Mouse (Mus musculus): ENCODE data around the gene Igfbp7.
"Not testable (repeated sequence)": the region's sequence is repeated elsewhere in the genome, so short reads cannot be mapped to it uniquely, and the experiment has no call there.

Igfbp7 gene

GRCm38 (mm10) chr5:77407341-77408298, at the start of gene Igfbp7:
Gene Igfbp7, minus strand, starts transcription at chr5:77408041.
- peak; percentile 76 for DNase-seq (ENCODE audit: extremely low spot score, low spot score)

DNA sequence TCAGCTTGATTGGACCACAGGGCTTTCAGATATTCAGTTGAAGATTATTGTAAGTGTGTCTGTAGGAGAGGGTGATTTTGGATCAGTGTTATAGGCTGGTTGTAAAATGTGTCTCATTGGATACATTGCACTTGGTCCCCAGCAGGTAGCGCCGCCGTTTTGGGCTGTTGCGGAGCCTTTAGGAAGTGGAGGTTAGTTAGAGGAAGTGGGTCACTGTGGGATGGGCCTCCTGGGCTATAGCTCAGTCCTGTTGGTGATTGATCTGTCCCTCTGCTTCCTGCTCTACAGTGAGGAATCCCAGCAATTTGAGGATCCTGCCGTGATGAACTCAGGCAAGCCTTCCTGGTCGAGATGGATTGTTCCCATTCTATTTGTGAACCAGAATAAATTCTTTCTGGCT, 44.3 kb upstream of the Igfbp7 start:
- no peak for DNase-seq (ENCODE audit: extremely low spot score, low spot score)

DNA sequence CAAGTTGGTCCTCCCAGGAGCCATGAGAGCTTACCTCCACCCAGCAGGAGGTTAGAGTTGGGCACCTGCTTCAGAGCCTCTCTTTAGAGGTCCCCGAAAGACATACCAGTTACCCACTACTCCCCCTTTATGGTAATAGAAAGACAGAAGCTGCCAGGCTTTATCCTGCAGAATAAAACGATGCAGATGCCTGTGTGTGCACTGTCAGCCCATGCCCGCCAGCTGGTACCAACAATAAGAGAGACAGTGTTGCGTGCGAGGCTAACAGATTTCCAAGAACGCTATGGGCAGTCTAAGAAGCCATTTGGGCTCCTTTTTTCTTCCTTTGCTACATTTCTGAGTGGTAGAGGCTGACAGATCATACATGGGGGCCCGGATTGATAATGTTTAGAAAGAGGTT, 41.7 kb upstream of the Igfbp7 start:
- no peak for DNase-seq (ENCODE audit: extremely low spot score, low spot score)

DNA sequence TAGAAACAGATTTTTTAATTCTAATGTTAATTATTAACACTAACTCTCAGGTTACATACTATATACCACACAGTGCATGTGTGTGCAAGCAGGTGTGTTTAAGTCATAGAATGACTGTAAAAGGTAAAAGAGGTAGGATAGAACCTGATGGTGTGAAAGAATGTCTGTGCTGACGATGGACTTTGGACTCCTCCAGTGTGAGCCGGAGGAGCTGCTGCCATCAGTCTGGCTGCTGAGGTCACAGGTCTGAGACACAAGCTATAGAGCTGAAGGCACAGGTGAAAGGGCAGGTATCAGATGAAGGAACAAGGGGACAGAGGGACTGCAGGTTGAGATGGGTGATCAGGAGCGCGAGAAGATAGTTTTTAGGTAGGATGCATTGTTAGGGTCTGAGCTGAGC, 37.6 kb upstream of the Igfbp7 start:
- no peak for DNase-seq (ENCODE audit: extremely low spot score, low spot score)

DNA sequence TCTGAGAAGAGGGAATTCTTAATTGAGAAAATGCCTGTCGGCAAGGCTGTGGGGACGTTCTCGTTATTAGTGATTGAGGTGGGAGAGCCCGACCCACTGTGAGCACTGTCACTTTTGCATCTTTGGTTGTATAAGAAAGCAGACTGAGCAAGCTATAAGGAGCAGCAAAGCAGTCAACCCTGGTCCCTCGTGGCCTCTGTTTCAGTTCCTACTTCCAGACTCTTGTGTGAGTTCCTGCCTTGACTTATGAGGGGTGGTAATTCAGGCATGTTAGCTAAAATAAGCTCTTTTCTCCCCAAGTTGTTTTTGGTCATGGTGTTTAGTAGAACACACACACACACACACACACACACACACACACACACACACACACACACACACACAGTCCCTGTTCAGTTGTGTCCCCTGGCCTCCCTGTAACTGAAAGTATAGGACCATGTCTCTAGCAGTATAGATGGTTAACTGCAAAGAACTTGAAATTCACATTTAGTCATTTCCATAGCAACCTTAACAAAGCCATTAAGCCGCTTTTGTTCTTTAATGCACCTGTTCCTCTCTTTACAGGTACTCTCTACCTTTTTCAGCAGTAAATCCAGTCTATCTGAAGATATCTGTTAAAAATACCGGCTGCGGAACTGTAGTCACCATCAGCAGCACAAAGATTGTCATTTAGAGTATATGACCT, 36.2 kb upstream of the Igfbp7 start:
- DNase-seq (ENCODE audit: extremely low spot score, low spot score) = no peak

GRCm38 (mm10) chr5:77442856-77443623, 35.2 kb upstream of the Igfbp7 start:
- DNase-seq (ENCODE audit: extremely low spot score, low spot score) = no peak

GRCm38 (mm10) chr5:77436308-77436707, 28.5 kb upstream of the Igfbp7 start:
- no peak for DNase-seq (ENCODE audit: extremely low spot score, low spot score)

DNA sequence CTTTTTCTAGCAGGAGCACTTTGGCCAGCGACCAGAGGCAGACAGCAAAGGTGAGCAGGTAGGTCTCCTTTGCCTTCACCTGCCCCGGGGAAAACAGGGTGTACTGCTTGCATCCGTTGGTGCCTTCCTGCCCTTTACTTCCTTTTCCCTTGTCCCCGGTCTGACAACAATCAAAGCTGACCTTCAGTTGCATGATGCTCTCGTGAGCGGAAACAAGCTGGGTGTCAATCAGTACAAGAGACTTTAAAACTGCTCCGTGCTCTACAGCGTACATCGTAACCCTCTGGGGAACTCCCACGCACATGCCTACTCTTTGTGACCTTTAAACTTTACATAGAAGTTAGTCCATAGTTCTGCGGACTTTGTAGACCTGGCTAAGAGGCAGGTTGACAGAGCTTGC, 26.2 kb upstream of the Igfbp7 start:
- no peak for DNase-seq (ENCODE audit: extremely low spot score, low spot score)

GRCm38 (mm10) chr5:77433561-77433960, 25.7 kb upstream of the Igfbp7 start:
- DNase-seq (ENCODE audit: extremely low spot score, low spot score) = no peak

DNA sequence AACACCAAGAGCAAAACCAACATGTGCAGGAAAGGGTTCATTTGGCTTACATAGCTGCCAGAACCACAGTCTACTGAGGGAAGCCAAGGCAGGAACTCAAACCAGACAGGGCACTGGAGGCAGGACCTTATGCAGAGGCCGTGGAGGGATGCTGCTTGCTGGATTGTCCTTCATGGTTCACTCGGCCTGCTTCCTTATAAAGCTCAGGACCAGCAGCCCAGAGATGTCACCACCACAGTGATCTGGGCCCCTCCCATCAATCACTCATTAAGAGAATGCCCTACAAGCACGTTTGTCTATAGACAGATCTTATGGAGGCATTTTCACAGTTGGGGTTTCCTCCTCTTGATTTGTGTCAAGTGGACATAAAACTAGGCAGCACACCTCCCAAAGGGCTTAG, 25.3 kb upstream of the Igfbp7 start:
- DNase-seq (ENCODE audit: extremely low spot score, low spot score) = no peak

GRCm38 (mm10) chr5:77432446-77432845, 24.6 kb upstream of the Igfbp7 start:
- DNase-seq (ENCODE audit: extremely low spot score, low spot score) = no peak

GRCm38 (mm10) chr5:77431068-77431467, 23.2 kb upstream of the Igfbp7 start:
- no peak for DNase-seq (ENCODE audit: extremely low spot score, low spot score)

GRCm38 (mm10) chr5:77430471-77430870, 22.6 kb upstream of the Igfbp7 start:
- no peak for DNase-seq (ENCODE audit: extremely low spot score, low spot score)

- no peak for DNase-seq (ENCODE audit: extremely low spot score, low spot score)
Measured at GRCm38 (mm10) chr5:77430049-77430448, 22.2 kb upstream of the Igfbp7 start.

GRCm38 (mm10) chr5:77428526-77428925, 20.7 kb upstream of the Igfbp7 start:
- DNase-seq (ENCODE audit: extremely low spot score, low spot score) = no peak

- DNase-seq (ENCODE audit: extremely low spot score, low spot score) = no peak
Measured at GRCm38 (mm10) chr5:77427986-77428385, 20.1 kb upstream of the Igfbp7 start.

DNA sequence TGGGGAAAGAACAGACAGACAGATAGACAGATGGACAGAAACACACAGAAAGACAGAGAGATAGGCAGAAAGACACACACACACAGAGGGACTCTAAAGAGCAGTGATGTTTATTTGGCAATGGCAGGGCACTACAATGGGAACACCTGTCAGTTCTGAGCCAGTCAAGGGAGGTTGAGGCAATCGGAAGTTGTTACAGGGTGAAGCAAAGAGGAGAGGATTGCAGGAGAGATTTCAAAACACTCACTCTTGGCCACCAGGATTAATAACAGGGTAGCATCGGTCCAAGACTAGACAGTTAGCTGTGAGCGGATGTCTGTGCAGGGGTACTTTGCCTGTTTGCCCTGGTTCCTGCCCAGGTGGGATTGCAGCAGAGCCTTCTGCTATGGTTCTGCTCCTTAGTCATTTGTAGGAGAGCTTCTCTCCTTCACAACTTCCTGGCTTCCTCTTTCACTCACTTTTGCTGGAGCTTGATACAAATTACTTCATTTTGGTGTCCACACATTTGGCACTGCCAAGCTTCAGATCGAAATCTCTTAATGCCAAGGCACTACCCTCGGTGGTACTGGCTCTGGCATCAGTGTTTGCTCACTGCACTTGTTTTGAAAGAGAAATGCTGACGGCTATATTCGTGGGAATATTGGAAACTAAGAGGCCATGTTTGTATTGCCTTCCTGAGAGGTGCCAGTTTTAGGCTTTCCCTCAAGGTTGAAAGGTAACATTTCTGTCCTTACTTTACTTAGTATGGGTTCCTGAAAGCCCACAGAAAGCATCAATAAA, 18.1 kb upstream of the Igfbp7 start:
- DNase-seq (ENCODE audit: extremely low spot score, low spot score) = no peak

- DNase-seq (ENCODE audit: extremely low spot score, low spot score) = not testable (repeated sequence)
Measured at GRCm38 (mm10) chr5:77419537-77419936, 11.7 kb upstream of the Igfbp7 start.

GRCm38 (mm10) chr5:77416058-77416457, 8.2 kb upstream of the Igfbp7 start:
- no peak for DNase-seq (ENCODE audit: extremely low spot score, low spot score)

GRCm38 (mm10) chr5:77408530-77408929, 689 bp upstream of the Igfbp7 start:
- DNase-seq (ENCODE audit: extremely low spot score, low spot score) = no peak

DNA sequence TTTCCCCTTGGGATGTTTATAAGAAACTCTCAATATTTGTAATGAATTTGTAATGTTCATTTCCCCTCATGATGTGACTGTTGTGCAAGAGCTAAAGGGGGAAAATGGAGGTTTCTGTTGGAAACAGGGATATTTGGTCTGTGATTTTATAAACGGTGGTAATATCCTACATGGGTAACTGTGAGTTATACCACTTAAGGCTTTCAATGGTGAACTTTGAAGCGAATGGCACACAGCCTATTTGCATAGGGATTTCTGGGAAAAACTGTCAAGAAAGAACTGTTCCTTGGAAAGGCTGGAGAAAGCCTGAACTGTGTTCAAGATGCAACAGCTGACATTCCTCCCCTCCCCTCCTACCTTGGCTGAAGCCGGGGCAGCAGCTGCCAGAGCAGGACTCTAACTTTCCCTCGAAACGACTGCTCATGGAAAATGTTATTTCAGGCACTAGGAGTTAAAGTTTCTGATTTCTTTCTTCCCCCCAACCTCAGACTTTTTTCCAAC, 1.4 kb downstream of the Igfbp7 start:
- DNase-seq (ENCODE audit: extremely low spot score, low spot score) = no peak

All from neural tube, embryonic 10.5 days (tissue).